Mouse (Mus musculus) activated CD4-positive, CD25-positive, alpha-beta regulatory T cell, adult 4 months (primary cell): ENCODE data around the gene Elovl6. TPM values are rescaled to one million over a fixed set of nuclear protein-coding genes. Genes with fewer than 3 reads are reported as not detected.

Experiments used
- ATAC-seq: one replicate; pipeline ENCODE4 v1.8.0; 2017
- polyA plus RNA-seq, 2 experiments: library from polyadenylated mRNA; unstranded; fragments of 100-300 nt; shearing (Covaris generic); gene quantifications; one replicate each; pipeline ENCODE4 v1.2.1; 2017

The Elovl6 gene
- polyA plus RNA-seq, 2 experiments from 2014 or later: 11.0 to 11.3 TPM

- no peak for ATAC-seq
Observed at GRCm38 (mm10) chr3:129611626-129612025, 79.5 kb downstream of the Elovl6 start.

GRCm38 (mm10) chr3:129612311-129613097 is 80.3 kb downstream of the Elovl6 start:
- no peak for ATAC-seq

- peak; percentile 22 for ATAC-seq
Observed at GRCm38 (mm10) chr3:129613756-129614155, 81.6 kb downstream of the Elovl6 start.

- no peak for ATAC-seq
Observed at GRCm38 (mm10) chr3:129614216-129614615, 82.1 kb downstream of the Elovl6 start.

DNA sequence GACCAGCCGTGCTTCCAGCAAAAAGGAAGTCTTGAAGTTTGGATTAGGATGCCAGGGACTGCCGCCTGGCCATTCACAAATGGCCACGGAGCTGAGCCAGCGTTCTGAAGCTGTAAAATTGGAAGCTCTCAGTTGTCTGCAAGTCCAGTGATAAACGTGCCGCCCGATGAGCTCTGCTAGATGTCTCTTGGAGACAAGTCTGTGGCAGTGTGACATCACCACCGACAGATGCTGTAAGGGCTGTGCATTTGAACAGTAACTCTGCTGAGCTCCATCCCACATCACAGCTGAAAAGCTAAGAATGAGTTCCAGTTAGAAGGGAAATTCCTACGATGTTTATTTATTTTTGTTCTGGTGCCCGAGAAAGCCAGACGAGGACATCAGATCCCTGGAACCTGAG is 85.3 kb downstream of the Elovl6 start:
- no peak for ATAC-seq

DNA sequence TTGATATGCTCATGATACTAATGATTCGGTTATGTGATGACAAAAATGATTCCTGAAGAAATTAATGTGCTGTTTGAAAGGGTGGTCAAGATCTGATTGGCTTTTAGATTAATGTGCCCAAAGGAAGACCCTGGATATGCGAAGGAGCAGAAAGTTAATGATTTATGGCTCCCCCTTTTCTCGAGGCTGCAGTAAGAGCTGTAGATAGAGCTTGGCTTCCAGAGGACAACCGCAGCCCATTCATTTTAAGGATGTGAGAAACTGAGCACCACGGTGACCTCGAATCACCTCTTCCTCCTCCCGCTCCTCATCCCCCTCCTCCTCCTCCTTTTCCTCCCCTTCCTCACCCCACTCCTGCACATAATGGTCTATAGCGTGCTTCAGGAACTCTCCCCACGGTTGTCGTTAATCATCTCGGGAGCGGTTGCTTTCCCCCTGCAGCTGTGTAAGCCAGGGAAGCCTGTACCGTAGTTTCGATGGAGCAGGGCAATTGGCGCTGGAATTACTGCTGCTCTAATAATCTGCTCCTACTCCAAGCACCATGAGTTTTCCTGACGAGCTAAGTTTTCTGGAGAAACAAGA is 87.1 kb downstream of the Elovl6 start:
- ATAC-seq: no peak

DNA sequence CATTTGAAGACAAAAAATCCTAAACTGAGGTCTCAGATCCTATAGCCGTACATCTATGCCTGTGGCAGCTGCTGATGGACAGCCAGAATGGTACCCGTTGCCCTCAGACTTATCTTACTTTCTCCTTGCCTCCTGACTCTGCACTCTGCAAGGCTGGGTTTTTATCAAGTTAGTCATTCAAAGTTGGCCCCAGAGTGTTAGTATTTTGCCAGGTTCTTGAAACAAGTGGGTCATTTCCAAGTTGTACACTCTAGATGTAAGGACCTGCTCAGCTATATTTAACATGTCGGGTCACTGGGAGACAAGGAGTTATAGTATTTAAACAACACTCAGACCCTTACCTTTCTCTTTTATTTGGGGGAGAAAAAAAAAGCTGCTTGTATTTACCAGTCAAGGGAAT is 88.6 kb downstream of the Elovl6 start:
- ATAC-seq: no peak

- peak; percentile 78 for ATAC-seq
Observed at GRCm38 (mm10) chr3:129621255-129621654, 89.1 kb downstream of the Elovl6 start.

DNA sequence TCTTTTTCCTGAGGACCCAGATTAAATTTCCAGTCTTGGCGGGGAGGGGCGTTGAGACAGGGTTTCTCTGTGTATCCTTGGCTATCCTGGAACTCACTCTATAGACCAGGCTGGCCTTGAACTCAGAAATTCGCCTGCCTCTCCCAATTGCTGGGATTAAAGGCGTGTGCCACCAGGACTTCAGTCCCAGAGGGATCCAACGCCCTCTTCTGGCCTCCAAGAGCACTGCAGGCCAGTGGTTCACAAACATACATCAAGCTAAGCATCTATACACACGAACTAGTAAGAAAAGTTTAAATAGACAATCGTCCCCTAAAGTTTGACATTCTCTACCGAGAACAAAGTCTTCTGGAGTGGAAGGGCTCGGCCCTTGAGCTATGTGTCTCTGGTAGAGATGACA is 90.0 kb downstream of the Elovl6 start:
- ATAC-seq: no peak

DNA sequence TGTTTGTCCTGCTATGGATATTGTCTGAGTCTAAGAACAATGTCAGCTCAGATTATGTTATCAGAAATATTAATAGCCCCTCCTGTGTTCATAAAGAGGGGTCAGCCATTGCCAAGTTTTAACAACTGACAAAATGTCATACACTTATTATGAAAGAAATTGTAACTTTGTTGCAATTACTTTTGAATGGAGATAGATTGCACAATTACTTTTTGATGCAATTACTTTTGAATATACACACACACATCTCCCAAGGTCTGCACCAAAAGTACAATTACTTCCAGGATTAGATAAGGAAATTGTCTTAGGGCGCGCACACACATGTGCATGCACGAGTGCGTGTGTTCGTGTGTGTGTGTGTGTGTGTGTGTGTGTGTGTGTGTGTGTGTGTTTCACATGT is 90.5 kb downstream of the Elovl6 start:
- ATAC-seq: no peak

DNA sequence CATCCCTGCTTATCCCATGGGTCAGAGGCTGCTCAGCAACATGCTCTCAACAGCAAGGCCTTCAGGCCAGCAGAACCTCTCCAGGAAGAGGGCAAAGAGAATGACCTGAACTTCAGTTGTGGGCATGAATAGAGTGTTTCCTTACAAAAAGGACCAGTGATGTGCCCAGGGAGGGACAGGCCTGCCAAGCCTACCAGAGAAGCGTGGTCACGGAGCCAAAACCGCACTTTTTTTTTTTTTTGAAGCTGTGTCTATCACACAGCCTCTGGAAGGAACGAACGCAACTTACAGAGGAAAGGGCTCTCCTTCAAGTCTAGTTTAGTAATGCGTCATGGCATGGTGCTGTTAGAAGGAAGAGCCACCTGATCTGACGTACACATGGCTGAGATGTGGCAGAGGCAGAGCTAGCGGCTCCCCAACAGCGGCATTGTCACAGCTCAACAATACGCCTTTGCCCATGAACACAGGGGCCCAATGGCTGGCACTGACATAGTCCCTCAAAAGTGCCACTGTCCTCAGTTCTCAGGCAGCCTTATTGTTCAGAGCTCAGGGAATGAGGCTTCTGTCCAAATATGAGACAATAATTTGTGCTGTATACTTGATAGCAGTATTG is 92.1 kb downstream of the Elovl6 start:
- no peak for ATAC-seq

DNA sequence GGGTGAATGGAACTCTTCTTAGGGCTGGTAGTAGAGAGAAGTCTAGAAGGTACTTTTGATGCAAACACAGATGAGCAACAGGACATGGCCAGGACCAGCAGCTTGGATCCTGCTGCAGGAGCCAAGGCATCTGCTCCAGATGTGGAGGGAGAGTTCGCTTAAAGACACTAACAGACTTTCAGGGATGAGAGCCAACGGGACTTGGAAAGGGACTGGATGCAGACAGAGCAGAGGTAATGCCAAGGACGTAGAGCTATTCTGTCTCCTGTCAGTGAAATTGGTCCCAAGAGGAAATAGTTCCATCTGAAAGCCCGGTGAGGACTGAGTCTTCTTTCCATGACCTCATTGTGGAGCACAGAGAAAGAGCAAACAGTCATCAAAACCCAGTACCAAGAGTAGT is 95.1 kb downstream of the Elovl6 start:
- no peak for ATAC-seq

GRCm38 (mm10) chr3:129631018-129631417 is 98.9 kb downstream of the Elovl6 start:
- ATAC-seq: no peak

DNA sequence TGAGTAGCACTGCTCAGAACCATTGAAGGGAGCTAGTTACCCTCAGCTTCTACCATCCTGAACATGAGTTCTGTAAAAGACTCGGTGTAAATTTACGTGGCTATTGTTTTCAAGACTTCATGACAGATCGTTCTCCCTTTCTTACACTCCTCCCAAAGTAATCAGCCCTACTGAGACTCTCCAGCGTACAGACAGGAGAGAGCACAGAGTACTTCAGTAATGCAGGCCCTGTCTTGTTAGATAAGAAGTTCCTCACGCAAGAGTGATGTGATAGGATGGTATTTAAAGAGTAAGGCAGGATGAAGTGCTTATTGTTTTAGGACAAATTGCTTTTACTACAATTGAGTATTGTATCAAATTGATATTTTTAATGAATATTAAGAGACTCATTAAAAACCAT is 99.7 kb downstream of the Elovl6 start:
- no peak for ATAC-seq

GRCm38 (mm10) chr3:129633518-129633917 is 101.4 kb downstream of the Elovl6 start:
- ATAC-seq: no peak

GRCm38 (mm10) chr3:129634260-129634901 is 102.2 kb downstream of the Elovl6 start:
- no peak for ATAC-seq

- no peak for ATAC-seq
Observed at GRCm38 (mm10) chr3:129637446-129637845, 105.3 kb downstream of the Elovl6 start.

GRCm38 (mm10) chr3:129639701-129640100 is 107.5 kb downstream of the Elovl6 start:
- no peak for ATAC-seq

- ATAC-seq: no peak
Observed at GRCm38 (mm10) chr3:129640211-129641000, 108.3 kb downstream of the Elovl6 start.

DNA sequence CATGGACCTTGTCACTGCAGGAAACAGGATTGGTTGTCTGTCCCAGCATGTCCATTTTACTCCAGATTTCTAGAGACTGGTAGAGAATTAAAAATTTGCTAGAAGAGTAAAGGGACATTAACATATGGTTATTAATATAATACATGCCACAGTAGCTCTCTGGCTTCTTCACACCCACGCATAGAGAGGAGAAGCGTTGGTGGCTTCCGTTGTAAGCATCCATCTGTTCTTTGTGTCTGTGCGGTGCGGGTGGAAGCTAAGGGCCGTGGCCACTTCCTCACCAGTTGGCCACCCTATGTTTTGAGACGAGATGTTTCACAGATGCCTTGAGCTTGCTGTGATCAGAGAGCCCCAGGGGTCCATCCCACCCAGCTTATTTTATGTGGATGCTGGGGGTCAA is 109.5 kb downstream of the Elovl6 start:
- peak; percentile 19 for ATAC-seq

DNA sequence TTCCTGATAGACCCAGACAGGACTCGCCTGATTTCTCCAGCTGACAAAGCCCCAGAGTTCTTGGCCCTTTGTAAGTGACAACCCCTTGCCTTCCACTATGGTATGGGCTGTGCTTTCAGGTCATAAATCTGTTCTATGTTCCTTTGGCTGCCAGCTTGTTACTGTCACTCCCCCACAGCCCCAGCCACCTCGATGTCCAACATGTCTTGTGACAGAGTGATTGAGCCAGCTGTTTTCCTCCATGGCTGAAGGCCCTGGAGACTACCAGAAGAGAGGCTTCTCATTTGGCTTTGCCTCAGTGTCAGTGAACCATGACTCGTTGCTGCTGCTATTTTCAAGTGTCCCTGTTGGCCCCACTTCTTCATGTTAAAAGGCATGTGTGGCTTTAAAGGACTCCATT is 113.3 kb downstream of the Elovl6 start:
- no peak for ATAC-seq

- no peak for ATAC-seq
Observed at GRCm38 (mm10) chr3:129646781-129647180, 114.6 kb downstream of the Elovl6 start.

GRCm38 (mm10) chr3:129647312-129647711 is 115.2 kb downstream of the Elovl6 start:
- ATAC-seq: no peak
